Mouse (Mus musculus) ES-Bruce4 (cell line): Measurements from ENCODE around the gene Mcm2.

ENCODE experiments used
- CTCF ChIP-seq: IDR thresholded peaks from one replicate; pipeline ENCODE4 v1.8.1; 2011; ENCODE audit warnings: low read depth, low read length
- EP300 ChIP-seq: IDR thresholded peaks from 2 replicates; pipeline ENCODE4 v1.6.1; 2011; ENCODE audit warnings: low read depth, low read length; ENCODE audit not compliant: insufficient read depth
- POLR2A ChIP-seq: IDR thresholded peaks from one replicate; pipeline ENCODE4 v1.8.1; 2011; ENCODE audit warnings: low read length; ENCODE audit not compliant: insufficient read depth

DNA sequence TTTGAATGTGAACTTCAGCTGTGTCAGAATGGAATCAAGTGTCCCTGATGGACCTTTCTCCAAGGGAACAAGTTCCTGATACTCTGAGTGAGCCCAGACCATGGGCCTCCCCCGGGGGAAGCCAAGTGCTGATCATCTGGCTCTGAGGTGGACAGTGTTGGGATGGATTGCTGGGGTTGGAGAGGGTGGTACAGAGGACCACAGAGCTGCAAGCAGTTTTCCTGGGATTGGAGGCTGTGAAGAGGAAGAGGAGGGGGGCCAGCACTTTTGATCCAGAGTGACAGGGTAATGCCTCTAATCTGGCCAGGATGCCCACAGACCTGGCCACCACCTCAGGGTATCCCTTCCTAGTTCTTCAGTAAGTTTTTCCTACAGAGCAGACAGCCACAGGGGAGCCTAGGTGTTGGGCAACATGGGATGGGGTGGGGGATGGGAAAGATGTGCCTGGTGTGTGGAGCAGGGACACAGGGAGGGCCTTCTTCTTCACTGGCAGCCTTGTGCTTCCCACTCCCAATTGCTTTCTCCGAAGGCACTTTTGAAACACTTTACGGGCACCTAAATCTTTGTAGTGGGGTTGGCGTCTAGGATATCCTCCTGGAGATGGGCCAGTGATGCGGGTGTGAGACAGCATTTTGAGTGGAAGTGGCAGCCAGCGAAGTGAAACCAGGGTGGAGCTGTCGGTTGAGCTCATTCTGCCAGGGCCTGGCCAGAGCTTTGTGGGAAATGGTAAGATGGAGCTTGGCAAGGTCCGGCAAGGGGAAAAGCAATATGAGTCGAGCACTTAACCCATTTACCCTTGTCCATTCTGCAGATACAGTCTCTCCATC is 41.7 kb upstream of the Mcm2 start:
- TF ChIP-seq POLR2A (no peak), CTCF (no peak), EP300 (no peak)
